ENCODE assay signal across 20 mouse cellular contexts in the genomic region with DNA sequence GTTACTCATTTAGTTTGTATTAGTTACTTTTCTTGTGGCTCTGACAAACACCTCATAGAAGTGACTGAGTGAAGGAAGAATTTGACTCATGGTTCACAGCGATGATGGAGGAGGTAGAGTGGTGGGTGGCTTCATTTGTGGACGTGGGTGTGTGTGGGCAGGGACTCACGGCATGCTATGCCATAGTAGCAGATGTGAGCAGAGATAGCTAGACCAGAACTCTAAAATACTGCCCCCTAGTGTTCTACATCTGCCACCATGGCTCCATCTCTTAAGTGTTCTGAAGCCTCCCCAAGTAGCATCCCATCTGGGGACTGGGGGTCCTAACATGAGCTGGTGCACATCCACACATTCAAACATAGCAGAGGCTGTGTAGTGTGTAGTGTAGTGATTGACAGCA. TPM values are rescaled to one million over a fixed set of nuclear protein-coding genes. Genes with fewer than 3 reads are reported as not detected.
DNase-seq lines count a peak whose midpoint lies in the region; ATAC-seq and TF ChIP-seq lines count a peak whose summit lies in the region.
"Had no signal": no experiment of that assay in that cellular context is flagged by ENCODE, and none has a peak within 500 bp of the region (broad histone marks: within the 10 kb centered on the region; RNA-seq: fewer than 3 reads in every experiment).

No protein-coding gene starts in this region.

- no peaks in the 10 kb centered on the region for H3K9me3 ChIP-seq in midbrain, embryonic 13.5 days
- H3K9me3 ChIP-seq: forebrain, embryonic 12.5 days; heart, embryonic 10.5 days; kidney, embryonic 15.5 days; midbrain, embryonic 12.5 days had no signal

- no peak for DNase-seq in layer of hippocampus, adult 2 months (ENCODE audit: low spot score in 2 of 2)
- no peak for DNase-seq in layer of hippocampus, postnatal 36 days
- peak; percentile 58 for DNase-seq in CD4-positive, CD25-positive, alpha-beta regulatory T cell, adult 2 months (ENCODE audit: low read depth, low spot score)
- DNase-seq in R1 (ENCODE audit: low read depth, low spot score) = peak; percentile 47
- no peak for DNase-seq in heart, postnatal 4 days
- DNase-seq: adrenal gland, adult 2 months; cerebellum, postnatal 10 days; gastrocnemius, postnatal 36 days; heart, postnatal 10 days; lung, adult 18-20 months; lung, postnatal 4 days; right cerebral cortex, postnatal 4 days; thymus, postnatal 4 days had no signal

- TF ChIP-seq CTCF in layer of hippocampus, adult 2 months (conservative IDR thresholded peaks at IDR 0.05) = peak; percentile 37

- WGBS in midbrain, embryonic 13.5 days = 73% methylated on average over 3 of the region's 3 CpGs

- no peaks in the 10 kb centered on the region for H3K4me1 ChIP-seq in midbrain, embryonic 13.5 days (replicated peaks)
- H3K4me1 ChIP-seq: forebrain, embryonic 12.5 days; heart, embryonic 10.5 days; kidney, embryonic 15.5 days; midbrain, embryonic 12.5 days had no signal

- no peak overlapping the region for H3K27ac ChIP-seq in layer of hippocampus, adult 2 months
- H3K27ac ChIP-seq in midbrain, embryonic 13.5 days = no peak overlapping the region
- H3K27ac ChIP-seq: forebrain, embryonic 12.5 days; heart, embryonic 10.5 days; hindbrain, embryonic 14.5 days; kidney, embryonic 15.5 days; midbrain, embryonic 12.5 days had no signal

- no peak overlapping the region for H3K4me2 ChIP-seq in midbrain, embryonic 13.5 days (replicated peaks)
- H3K4me2 ChIP-seq: forebrain, embryonic 12.5 days; hindbrain, embryonic 14.5 days; kidney, embryonic 15.5 days; midbrain, embryonic 12.5 days had no signal

- no peaks in the 10 kb centered on the region for H3K27me3 ChIP-seq in midbrain, embryonic 13.5 days
- H3K27me3 ChIP-seq: forebrain, embryonic 12.5 days; kidney, embryonic 15.5 days; midbrain, embryonic 12.5 days had no signal

- ATAC-seq in megakaryocyte-erythroid progenitor cell, adult 5-6 weeks (replicated peaks; ENCODE audit: low FRiP score, low TSS enrichment, poor library complexity, severe bottlenecking) = peak; percentile 67
- no peak for ATAC-seq in midbrain, embryonic 13.5 days

- no peak overlapping the region for H3K4me3 ChIP-seq in layer of hippocampus, adult 2 months
- no peak overlapping the region for H3K4me3 ChIP-seq in midbrain, embryonic 13.5 days (replicated peaks)
- H3K4me3 ChIP-seq: forebrain, embryonic 12.5 days; heart, embryonic 10.5 days; kidney, embryonic 15.5 days; midbrain, embryonic 12.5 days had no signal

- H3K9ac ChIP-seq in midbrain, embryonic 13.5 days (replicated peaks) = no peak overlapping the region
- H3K9ac ChIP-seq: forebrain, embryonic 12.5 days; hindbrain, embryonic 14.5 days; kidney, embryonic 15.5 days; midbrain, embryonic 12.5 days had no signal

- H3K36me3 ChIP-seq in midbrain, embryonic 13.5 days = no peaks in the 10 kb centered on the region
- H3K36me3 ChIP-seq: forebrain, embryonic 12.5 days; heart, embryonic 10.5 days; kidney, embryonic 15.5 days; midbrain, embryonic 12.5 days had no signal

RNA-seq across cellular contexts. Expression of a gene that starts 21.4 kb away (rescaled TPM):
- total RNA-seq in layer of hippocampus, adult 2 months (2021) = 10 to 100 TPM; 47.8 to 50.5 TPM
- total RNA-seq in layer of hippocampus, postnatal 36 days (2021) = 10 to 100 TPM; 49.2 to 49.3 TPM
- total RNA-seq in megakaryocyte-erythroid progenitor cell, adult 5-6 weeks (2014; fragmentation: Nextera tagmentation) = 0.50 TPM in 1 of 2 replicates, not detected in the other
- total RNA-seq in megakaryocyte-erythroid progenitor cell, adult 5-6 weeks (2017) = 0.27 TPM in 1 of 2 replicates, not detected in the other
- polyA plus RNA-seq in midbrain, embryonic 13.5 days (2015; fragmentation: Nextera tagmentation; extraction: Ambion mirVana) = 2.0 and 2.2 TPM in 2 replicates
- total RNA-seq in heart, postnatal 4 days (2021) = under 1 TPM; 0.29 to 0.33 TPM

Comparison
In these comparisons a context has a peak if more than half of its experiments do, and no peak if none do; other contexts are left out.
1. DNase-seq: peak in CD4-positive, CD25-positive, alpha-beta regulatory T cell, adult 2 months (single experiment) and R1 (single experiment); none in layer of hippocampus, adult 2 months (0 of 2), layer of hippocampus, postnatal 36 days (0 of 2) and heart, postnatal 4 days (single experiment).
2. RNA of a gene that starts 21.4 kb away (total RNA-seq): 47.8 to 50.5 TPM in layer of hippocampus, adult 2 months and 49.2 to 49.3 TPM in layer of hippocampus, postnatal 36 days; 0.27 to 0.50 TPM in megakaryocyte-erythroid progenitor cell, adult 5-6 weeks and 0.29 to 0.33 TPM in heart, postnatal 4 days; every median in the first group is over 10 times any median in the second.